9 mouse cellular contexts compared by ENCODE assay signal in the genomic region with DNA sequence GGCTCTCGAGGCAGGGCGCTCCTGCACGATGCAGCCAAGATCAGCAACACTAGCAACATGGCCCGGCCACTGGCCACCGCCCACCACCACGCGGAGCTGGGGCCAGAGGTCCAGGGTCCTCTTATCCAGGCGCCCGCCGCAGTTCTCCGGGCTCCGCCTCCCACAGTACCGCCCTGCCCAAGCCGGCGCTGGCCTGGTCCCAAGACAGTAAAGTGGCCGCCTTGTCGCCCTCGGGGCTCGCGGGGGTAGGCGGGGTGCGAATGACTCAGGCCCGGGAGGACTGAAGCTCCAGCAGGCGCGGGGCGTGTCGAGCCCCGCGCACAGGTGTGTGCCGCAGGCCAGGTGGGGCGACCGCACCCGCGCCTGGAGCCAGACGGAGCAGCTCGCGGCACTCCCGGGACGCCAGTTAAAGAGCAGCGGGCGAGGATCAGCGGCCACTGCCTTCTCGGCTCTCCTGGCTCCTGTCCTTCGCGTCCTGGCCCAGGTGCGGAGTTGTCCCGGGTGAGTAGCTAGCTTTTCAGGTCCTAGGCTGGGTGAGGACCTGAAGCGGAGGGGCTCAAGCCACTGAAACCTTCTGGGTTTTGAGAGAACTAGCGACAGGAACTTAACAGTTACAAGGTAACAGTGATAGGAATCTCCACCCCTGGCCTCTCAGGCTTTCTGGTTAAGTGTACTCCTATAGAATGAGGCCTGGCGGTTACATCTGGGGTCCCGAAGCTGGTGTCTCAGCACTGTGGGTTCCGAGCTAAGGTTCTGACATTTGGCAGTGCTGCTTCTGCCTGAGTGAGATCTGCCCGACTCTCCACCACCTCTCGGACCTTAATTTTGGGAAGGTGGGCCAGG. TPM values are rescaled to one million over a fixed set of nuclear protein-coding genes. Genes with fewer than 3 reads are reported as not detected.
DNase-seq lines count a peak whose midpoint lies in the region; ATAC-seq lines count a peak whose summit lies in the region.
"Had no signal": no experiment of that assay in that cellular context is flagged by ENCODE, and none has a peak within 500 bp of the region (broad histone marks: within the 10 kb centered on the region; RNA-seq: fewer than 3 reads in every experiment).

A gene (minus strand): TSS at position 164 of the 843 bp plus-strand sequence.
A gene (plus strand): TSS at position 291 of the 843 bp plus-strand sequence.

- H3K4me2 ChIP-seq in limb, embryonic 15.5 days = peak within 1 kb of the TSS; percentile 90
- H3K4me2 ChIP-seq in midbrain, embryonic 13.5 days (replicated peaks) = peak within 1 kb of the TSS; percentile 84

- H3K9ac ChIP-seq in limb, embryonic 15.5 days = 0 out of 2 replicates have a peak within 1 kb of the TSS, but pooled peaks have one; percentile 20
- peak within 1 kb of the TSS; percentile 50 for H3K9ac ChIP-seq in midbrain, embryonic 13.5 days (replicated peaks)

- H3K4me3 ChIP-seq in limb, embryonic 15.5 days = peak within 1 kb of the TSS; percentile 42
- H3K4me3 ChIP-seq in midbrain, embryonic 13.5 days (replicated peaks) = peak within 1 kb of the TSS; percentile 43

- H3K9me3 ChIP-seq in limb, embryonic 15.5 days = no peaks in the 10 kb centered on the region
- no peaks in the 10 kb centered on the region for H3K9me3 ChIP-seq in midbrain, embryonic 13.5 days

- H3K4me1 ChIP-seq in limb, embryonic 15.5 days = peaks cover 35% of the 10 kb centered on the region
- peaks cover 9% of the 10 kb centered on the region for H3K4me1 ChIP-seq in midbrain, embryonic 13.5 days (replicated peaks)

- peak within 1 kb of the TSS; percentile 74 for H3K27ac ChIP-seq in limb, embryonic 15.5 days
- no peak within 1 kb of the TSS for H3K27ac ChIP-seq in midbrain, embryonic 13.5 days

- H3K27me3 ChIP-seq in limb, embryonic 15.5 days = peaks cover 19% of the 10 kb centered on the region
- peaks cover 28% of the 10 kb centered on the region for H3K27me3 ChIP-seq in midbrain, embryonic 13.5 days

- no peaks in the 10 kb centered on the region for H3K36me3 ChIP-seq in limb, embryonic 15.5 days
- no peaks in the 10 kb centered on the region for H3K36me3 ChIP-seq in midbrain, embryonic 13.5 days

- peak; percentile 94 for DNase-seq in heart, adult 11 months
- DNase-seq in heart, adult 8-10 months (ENCODE audit: low spot score) = no peak
- DNase-seq in cerebellum, postnatal 10 days = peak; percentile 78 to 80
- DNase-seq in gastrocnemius, postnatal 10 days = peak; percentile 66
- DNase-seq in thymus, adult 18-20 months = peak; percentile 37 to 44

- peak; percentile 63 for ATAC-seq in inflammation-experienced regulatory T-cells, adult 6 months
- peak; percentile 46; the same call in 1 of the 2 replicates for ATAC-seq in limb, embryonic 15.5 days (ENCODE audit: insufficient number of reproducible peaks, low FRiP score, low TSS enrichment, low read depth)
- peak; percentile 58 for ATAC-seq in midbrain, embryonic 13.5 days

- WGBS in limb, embryonic 15.5 days = 9% methylated on average over 54 of the region's 54 CpGs
- 9% methylated on average over 54 of the region's 54 CpGs for WGBS in midbrain, embryonic 13.5 days

RNA-seq across cellular contexts. Expression of the first gene that starts in this region (rescaled TPM):
- under 1 TPM in 2 of 4 experiments, not detected in 2; 0.19 TPM for total RNA-seq in heart, adult 8-10 months (2022)
- under 1 TPM in 1 of 2 experiments, not detected in 1; 0.16 TPM for total RNA-seq in gastrocnemius, postnatal 10 days (2021)
- polyA plus RNA-seq in inflammation-experienced regulatory T-cells, adult 6 months (2017; shearing (Covaris generic)) = 1 to 10 TPM; 1.1 to 3.8 (median 2.8) TPM
- 0.93 and 1.4 TPM in 2 replicates for polyA plus RNA-seq in limb, embryonic 15.5 days (2015; fragmentation: Nextera tagmentation; extraction: Ambion mirVana)
- 0.80 and 1.1 TPM in 2 replicates for polyA plus RNA-seq in midbrain, embryonic 13.5 days (2015; fragmentation: Nextera tagmentation; extraction: Ambion mirVana)

RNA-seq across cellular contexts. Expression of the second gene that starts in this region (rescaled TPM):
- under 1 TPM; 0.16 to 0.29 (median 0.21) TPM for total RNA-seq in heart, adult 8-10 months (2022)
- under 1 TPM; 0.35 to 0.41 TPM for total RNA-seq in gastrocnemius, postnatal 10 days (2021)
- polyA plus RNA-seq in inflammation-experienced regulatory T-cells, adult 6 months (2017; shearing (Covaris generic)) = under 1 TPM; 0.23 to 0.63 (median 0.57) TPM
- 0.81 and 0.84 TPM in 2 replicates for polyA plus RNA-seq in limb, embryonic 15.5 days (2015; fragmentation: Nextera tagmentation; extraction: Ambion mirVana)
- 0.26 and 0.28 TPM in 2 replicates for polyA plus RNA-seq in midbrain, embryonic 13.5 days (2015; fragmentation: Nextera tagmentation; extraction: Ambion mirVana)
- polyA plus RNA-seq: C2C12 had no signal

Comparison
In these comparisons a context has a peak if more than half of its experiments do, and no peak if none do; other contexts are left out.
1. Peak in DNase-seq in gastrocnemius, postnatal 10 days; RNA of the genes that start here not detected or under 1 TPM.